13 mouse cellular contexts compared by ENCODE assay signal in genomic region chr3:52018103-52018439, GRCm38 (mm10).
A peak's percentile ranks its signal among the peaks of the same experiment; 100 is the strongest.
DNase-seq lines count a peak whose midpoint lies in the region; ATAC-seq and TF ChIP-seq lines count a peak whose summit lies in the region.
"Had no signal": no experiment of that assay in that cellular context is flagged by ENCODE, and none has a peak within 500 bp of the region (broad histone marks: within the 10 kb centered on the region; RNA-seq: fewer than 3 reads in every experiment).

No protein-coding gene starts in this region.

- no peak overlapping the region for H3K27ac ChIP-seq in heart, postnatal 0 days (ENCODE audit: low read depth)
- no peak overlapping the region for H3K27ac ChIP-seq in CH12.LX (ENCODE audit: insufficient read depth, low read depth)
- no peak overlapping the region for H3K27ac ChIP-seq in limb, embryonic 13.5 days

- no peak overlapping the region for H3K9ac ChIP-seq in heart, postnatal 0 days (replicated peaks; ENCODE audit: low read depth, low read length)
- H3K9ac ChIP-seq in CH12.LX (ENCODE audit: insufficient read depth, low read depth) = peak overlapping the region; percentile 41; the same call in 1 of the 2 replicates
- H3K9ac ChIP-seq in limb, embryonic 13.5 days = no peak overlapping the region

- no peaks in the 10 kb centered on the region for H3K4me1 ChIP-seq in heart, postnatal 0 days (ENCODE audit: control insufficient read depth, insufficient read depth)
- H3K4me1 ChIP-seq in CH12.LX (ENCODE audit: control insufficient read depth in 1 of 2, insufficient read depth in 2 of 2) = peaks cover 8 to 34% of the 10 kb centered on the region in 2 experiments; a peak in 3 of 4 replicates
- H3K4me1 ChIP-seq in limb, embryonic 13.5 days = peaks cover 21% of the 10 kb centered on the region

- no peaks in the 10 kb centered on the region for H3K27me3 ChIP-seq in heart, postnatal 0 days (ENCODE audit: control insufficient read depth, insufficient read depth, low read length)
- H3K27me3 ChIP-seq in CH12.LX (replicated peaks) = no peaks in the 10 kb centered on the region
- H3K27me3 ChIP-seq in limb, embryonic 13.5 days = no peaks in the 10 kb centered on the region

- H3K9me3 ChIP-seq in heart, postnatal 0 days (replicated peaks; ENCODE audit: control insufficient read depth, low read length) = no peaks in the 10 kb centered on the region
- H3K9me3 ChIP-seq in CH12.LX (replicated peaks; ENCODE audit: low read length) = peaks cover 2% of the 10 kb centered on the region
- H3K9me3 ChIP-seq in limb, embryonic 13.5 days = no peaks in the 10 kb centered on the region

- no peaks in the 10 kb centered on the region for H3K36me3 ChIP-seq in heart, postnatal 0 days (replicated peaks; ENCODE audit: control insufficient read depth, insufficient read depth, low read length)
- H3K36me3 ChIP-seq in CH12.LX (replicated peaks in 1 of 2; ENCODE audit: control insufficient read depth in 1 of 2, insufficient read depth in 1 of 2, low read length in 1 of 2) = no peaks in the 10 kb centered on the region
- no peaks in the 10 kb centered on the region for H3K36me3 ChIP-seq in limb, embryonic 13.5 days

- ATAC-seq in heart, postnatal 0 days (ENCODE audit: insufficient read depth, low read depth) = no peak
- ATAC-seq in CD4-positive, CD25-positive, alpha-beta regulatory T cell, adult 4 months = peak; percentile 34
- ATAC-seq in limb, embryonic 13.5 days (ENCODE audit: low FRiP score, low read depth) = no peak
- ATAC-seq: midbrain, embryonic 16.5 days had no signal

- intact Hi-C loops in heart, postnatal 14 days (cut with DNase I) = no loop called here

- H3K79me2 ChIP-seq in CH12.LX (replicated peaks; ENCODE audit: control insufficient read depth, extremely low read depth, insufficient read depth, poor library complexity, severe bottlenecking) = no peaks in the 10 kb centered on the region

- H3K4me2 ChIP-seq in heart, postnatal 0 days (ENCODE audit: low read depth, low read length) = peak overlapping the region; percentile 57
- peak overlapping the region; percentile 32 for H3K4me2 ChIP-seq in CH12.LX (ENCODE audit: insufficient read depth, low read depth, poor library complexity, severe bottlenecking)
- H3K4me2 ChIP-seq in limb, embryonic 13.5 days (replicated peaks) = peak overlapping the region; percentile 57

- H3K4me3 ChIP-seq in heart, postnatal 0 days (ENCODE audit: low read depth, low read length) = peak overlapping the region; percentile 42
- peak overlapping the region; percentile 40 to 49 (median 41) for H3K4me3 ChIP-seq in CH12.LX (replicated peaks in 1 of 3; ENCODE audit: low read depth in 2 of 3, low read length in 2 of 3, poor library complexity in 1 of 3)
- H3K4me3 ChIP-seq in limb, embryonic 13.5 days = 0 out of 2 replicates have a peak overlapping the region, but pooled peaks have one; percentile 30

- WGBS in heart, postnatal 0 days = 68% methylated on average over 5 of the region's 5 CpGs
- 70% methylated on average over 5 of the region's 5 CpGs for WGBS in limb, embryonic 13.5 days

- in situ Hi-C loops in CH12.LX (cut with MboI; ENCODE audit: low pct_ligation_motif_present, low pct_unique_long_range_greater_than_20kb, low sequenced_read_pairs) = loop anchor here (25.0 kb wide), 1 partner anchor 306 kb away; no protein-coding TSS in a partner anchor

- TF ChIP-seq EP300 in heart, postnatal 0 days (IDR thresholded peaks at IDR 0.05; ENCODE audit: low read depth) = no peak
- TF ChIP-seq EP300 in CH12.LX (IDR thresholded peaks at IDR 0.05; ENCODE audit: low read length) = peak; percentile 73

- DNase-seq in heart, postnatal 0 days (ENCODE audit: low spot score) = no peak
- no peak for DNase-seq in heart, postnatal 14 days
- no peak for DNase-seq in CH12.LX (ENCODE audit: extremely low read depth)
- no peak for DNase-seq in spleen, postnatal 10 days (ENCODE audit: low spot score in 2 of 2)
- DNase-seq in left cerebral cortex, adult 8-10 months (ENCODE audit: low spot score in 2 of 2) = no peak
- DNase-seq: cerebellum, postnatal 14 days; gastrocnemius, postnatal 36 days; kidney, adult 11 months; lung, adult 18-20 months; right cerebral cortex, adult 18-20 months had no signal

- TF ChIP-seq CTCF in heart, postnatal 0 days (IDR thresholded peaks at IDR 0.05; ENCODE audit: low read depth) = no peak
- TF ChIP-seq CTCF in CH12.LX (conservative IDR thresholded peaks at IDR 0.05 in 1 of 2, IDR thresholded peaks at IDR 0.05 in 1 of 2; ENCODE audit: low read depth in 2 of 2, low read length in 2 of 2) = no peak

- TF ChIP-seq RAD21 in CH12.LX (IDR thresholded peaks at IDR 0.05; ENCODE audit: low read depth, low read length) = no peak

- no peak for TF ChIP-seq POLR2A in CH12.LX (IDR thresholded peaks at IDR 0.05; ENCODE audit: low read depth, low read length)

- dilution Hi-C loops in CH12.LX (cut with MboI; ENCODE audit: extremely low pct_ligation_motif_present, extremely low pct_unique_long_range_greater_than_20kb, low sequenced_read_pairs) = no loop called here

TF ChIP-seq in CH12.LX, 34 proteins besides CTCF, POLR2A, EP300 and RAD21:
- TF ChIP-seq ETS1 (conservative IDR thresholded peaks at IDR 0.05; ENCODE audit: low read depth, low read length) (0 out of 2 replicates have a peak, but pooled peaks have one; percentile 26), JUND (conservative IDR thresholded peaks at IDR 0.05; ENCODE audit: low read depth, low read length) (peak; percentile 75), RCOR1 (conservative IDR thresholded peaks at IDR 0.05; ENCODE audit: low read depth, low read length) (no peak), ZKSCAN1 (IDR thresholded peaks at IDR 0.05; ENCODE audit: borderline replicate concordance, low read depth, low read length) (no peak), ELF1 (IDR thresholded peaks at IDR 0.05; ENCODE audit: low read depth, low read length) (0 out of 2 replicates have a peak, but pooled peaks have one; percentile 2), IRF4 (IDR thresholded peaks at IDR 0.05; ENCODE audit: low read depth, low read length) (peak; percentile 94), ZC3H11A (IDR thresholded peaks at IDR 0.05; ENCODE audit: low read depth, low read length) (no peak), JUN (IDR thresholded peaks at IDR 0.05; ENCODE audit: insufficient read depth, low read depth, low read length) (peak; percentile 27; the same call in 1 of the 2 replicates)
